Mouse (Mus musculus): ENCODE results near the gene 3830406C13Rik.

3830406C13Rik gene

DNA sequence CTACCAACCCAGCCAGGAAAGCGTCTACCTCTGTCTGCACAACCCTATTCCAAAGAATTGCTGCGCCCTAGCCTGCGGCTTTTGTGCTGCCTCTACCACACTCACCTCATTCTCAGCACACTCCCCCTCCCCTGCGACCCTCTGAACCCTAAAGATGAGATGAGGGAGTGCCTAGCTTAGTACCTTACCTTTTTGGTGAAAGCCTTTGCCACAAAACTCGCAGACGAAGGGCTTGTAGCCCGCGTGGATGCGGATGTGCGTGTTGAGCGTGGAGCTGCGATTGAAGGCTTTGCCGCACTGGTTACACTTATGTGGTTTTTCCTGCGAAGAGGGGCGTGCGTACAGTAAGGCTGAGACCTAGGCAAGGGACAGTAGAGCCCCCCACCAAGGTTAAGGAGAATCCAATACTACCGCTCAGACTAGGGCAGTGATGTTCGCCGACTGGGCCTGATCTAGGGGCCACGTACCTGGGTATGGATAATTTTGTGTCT lies 59.5 kb downstream of the 3830406C13Rik start:
- no peak for DNase-seq

DNA sequence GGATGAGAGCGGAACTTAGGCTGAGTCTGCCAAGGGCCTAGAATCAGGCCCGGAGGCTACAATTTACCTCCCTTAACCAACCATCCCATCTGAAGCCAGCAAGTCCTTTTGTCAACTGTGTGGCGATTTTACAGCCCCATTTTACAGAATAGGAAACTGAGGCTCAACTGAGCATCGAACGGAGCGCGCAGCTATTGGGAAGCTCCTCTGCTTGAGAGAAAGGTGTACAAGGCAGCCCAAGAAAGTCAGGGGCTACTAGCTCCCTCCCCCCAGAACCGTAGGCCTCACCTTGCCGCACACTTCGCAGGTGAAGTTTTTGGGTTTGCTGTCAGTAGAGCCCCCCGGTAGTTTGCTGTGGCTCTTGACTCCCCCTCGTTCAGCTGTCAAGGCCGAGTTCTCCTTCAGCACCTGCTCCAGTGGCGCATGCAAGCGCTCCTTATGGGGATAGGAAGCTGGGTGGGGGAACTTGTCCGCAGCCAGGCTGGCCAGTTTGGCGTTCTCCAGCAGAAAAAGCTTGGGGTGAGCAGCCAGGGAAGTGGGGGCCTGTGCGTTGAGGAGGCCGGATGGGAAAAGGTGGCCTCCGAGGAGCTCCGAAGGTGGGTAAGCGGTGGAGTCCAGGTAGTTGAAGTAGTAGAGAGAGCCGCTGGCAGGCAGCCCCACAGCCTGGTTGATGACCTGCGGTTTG lies 60.2 kb downstream of the 3830406C13Rik start:
- no peak for DNase-seq

DNA sequence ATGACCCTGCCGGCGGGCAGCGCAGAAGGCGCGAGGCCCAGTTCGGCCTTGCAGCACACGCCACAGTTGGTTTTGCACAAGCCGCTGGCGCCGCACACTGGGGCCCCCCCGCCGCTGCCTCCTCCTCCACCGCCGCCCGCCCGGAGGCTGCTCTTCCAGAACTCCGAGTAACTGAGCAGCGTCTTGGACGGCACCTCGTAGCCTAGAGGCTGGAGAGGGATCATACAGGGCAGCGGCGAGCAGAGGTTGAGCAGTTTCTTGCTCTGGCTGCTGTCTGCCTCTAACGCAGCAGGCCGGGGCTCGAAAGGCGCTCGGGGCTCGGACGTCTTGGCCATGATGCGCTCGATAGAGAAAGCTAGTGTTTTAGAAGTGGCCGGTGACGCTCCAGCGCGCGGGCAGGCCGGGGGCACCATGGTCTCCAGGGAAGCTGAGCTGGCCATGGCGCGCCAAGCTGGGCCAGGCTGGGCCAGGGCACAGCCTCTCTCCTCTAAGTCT lies 60.8 kb downstream of the 3830406C13Rik start:
- DNase-seq, result no peak

DNA sequence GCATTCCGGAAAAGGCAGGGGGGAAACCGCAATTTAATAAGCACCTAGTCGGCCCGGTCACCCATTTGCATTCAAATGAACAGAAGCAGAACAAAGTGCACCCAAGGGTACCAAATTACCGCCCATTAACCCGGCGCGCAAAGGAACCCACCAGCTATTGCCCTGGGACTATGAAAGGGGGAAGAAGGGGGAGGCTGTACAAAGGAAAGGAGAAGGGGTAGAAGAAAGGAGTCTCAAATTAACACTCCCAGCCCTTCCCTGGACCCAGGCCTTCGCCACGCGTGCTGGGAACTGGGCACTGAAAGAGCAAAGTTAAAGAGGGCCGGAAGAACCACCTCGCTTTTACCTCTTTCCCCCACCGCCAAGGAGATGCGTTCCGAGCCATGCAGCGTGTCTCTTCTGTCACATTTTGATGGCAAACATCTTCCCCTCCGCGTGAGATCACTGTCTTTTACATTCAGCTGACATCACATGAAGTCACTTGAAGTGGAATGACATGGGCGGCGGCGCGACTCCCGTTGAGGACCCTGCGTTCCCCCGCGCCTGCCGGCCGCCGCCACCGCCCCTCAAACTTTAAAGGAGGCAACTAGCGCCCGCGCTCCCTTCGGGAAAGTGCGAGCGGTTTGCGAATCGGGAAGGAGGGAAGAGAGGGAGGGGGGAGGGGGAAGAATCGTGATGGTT lies 61.4 kb downstream of the 3830406C13Rik start:
- no peak for DNase-seq

DNA sequence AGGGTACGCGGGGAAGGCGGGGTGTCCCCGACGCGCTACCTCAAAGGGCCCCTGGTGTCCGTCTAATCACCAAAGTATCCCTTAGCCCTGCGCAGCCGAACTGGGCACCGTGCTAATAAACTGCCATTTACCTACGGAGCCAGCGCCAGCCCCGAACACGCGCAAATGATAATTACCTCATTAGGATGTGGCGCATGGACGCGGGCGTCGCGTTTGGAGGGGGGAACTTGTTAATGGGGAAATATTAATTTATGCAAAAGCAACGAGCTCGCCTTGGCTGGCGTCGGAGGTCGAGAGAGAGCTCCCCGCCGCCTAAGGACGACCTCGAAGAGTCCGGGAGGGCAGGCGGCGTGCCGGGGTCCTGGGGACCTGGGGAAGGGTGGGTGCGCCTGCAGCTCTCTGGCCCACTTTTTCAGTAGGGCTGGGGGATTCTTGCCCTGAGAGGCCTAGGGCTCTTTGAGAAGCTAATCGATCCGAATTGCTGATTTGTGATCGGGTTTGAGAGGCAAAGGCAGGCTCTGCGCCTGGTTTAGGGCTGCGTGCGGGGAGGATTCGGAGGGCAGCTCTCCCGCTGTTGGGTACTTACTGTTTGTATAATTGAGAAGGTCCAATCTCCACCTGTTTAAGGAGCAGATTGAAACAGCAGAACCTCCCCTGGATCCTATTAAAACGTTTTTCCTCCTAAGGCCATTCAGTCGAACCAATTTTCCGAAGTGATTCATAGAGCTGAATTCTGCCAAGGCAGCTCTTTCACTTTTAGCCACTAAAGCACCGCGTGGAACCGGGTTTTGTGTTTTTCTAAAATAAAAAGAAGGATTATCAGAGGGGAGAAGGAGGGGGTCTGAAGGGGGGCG lies 62.3 kb downstream of the 3830406C13Rik start:
- DNase-seq, result no peak

DNA sequence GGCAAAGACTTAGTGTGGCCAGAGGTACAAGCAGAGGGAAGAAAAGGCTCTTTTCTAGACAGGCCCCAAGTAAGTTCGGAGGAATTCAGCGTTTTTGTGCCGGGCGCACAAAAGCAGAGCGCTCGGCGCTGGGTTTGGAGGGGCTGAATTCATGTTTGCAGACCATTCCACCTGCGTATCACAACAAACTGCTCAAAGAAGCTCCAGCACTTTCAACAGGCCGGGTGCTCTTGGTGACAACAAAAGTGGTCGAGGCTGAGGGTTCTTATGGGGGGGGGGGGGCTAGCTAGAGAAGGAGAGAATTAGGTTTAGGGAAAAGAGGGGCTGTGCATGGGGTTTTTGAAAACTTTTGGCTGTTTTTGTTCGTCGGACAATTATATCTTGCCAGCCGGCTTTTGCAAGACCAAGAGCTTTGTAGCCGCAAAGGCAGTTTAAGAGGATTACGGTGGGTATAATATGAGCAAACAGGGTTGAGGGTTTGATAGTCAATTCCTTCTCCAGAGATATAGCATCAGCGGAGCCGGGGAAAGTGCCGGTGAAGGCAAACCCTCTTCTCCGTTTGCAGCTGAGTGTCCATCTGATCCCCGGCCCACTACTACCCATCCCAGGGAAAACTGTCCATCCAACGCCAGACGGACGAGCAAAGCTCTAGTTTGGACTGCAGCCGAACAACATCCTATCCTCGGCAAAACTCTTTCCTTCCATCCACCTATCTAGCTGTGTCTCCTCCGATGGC lies 63.1 kb downstream of the 3830406C13Rik start:
- no peak for DNase-seq

DNA sequence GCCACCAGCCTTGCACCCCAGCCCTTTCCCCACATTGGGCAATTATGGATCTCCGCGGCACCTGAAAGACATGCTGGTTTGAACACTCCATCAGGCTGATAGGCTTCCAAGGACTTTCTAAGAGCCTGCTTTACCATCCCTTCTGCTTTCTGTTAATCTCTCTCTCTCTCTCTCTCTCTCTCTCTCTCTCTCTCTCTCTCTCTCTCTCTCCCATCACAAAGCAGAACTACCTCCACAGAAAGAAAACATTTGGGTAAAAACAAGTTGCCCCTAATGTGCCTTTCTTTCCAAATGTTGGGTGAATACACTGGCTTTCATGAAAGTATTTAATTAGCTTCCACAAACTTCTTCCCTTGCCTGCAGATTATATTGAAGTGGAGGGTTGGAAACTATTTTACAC lies 64.1 kb downstream of the 3830406C13Rik start, which contains the start of gene Fezf2:
Gene Fezf2, minus strand, starts transcription at position 101 of the 400 bp plus-strand sequence.
- no peak for DNase-seq

DNA sequence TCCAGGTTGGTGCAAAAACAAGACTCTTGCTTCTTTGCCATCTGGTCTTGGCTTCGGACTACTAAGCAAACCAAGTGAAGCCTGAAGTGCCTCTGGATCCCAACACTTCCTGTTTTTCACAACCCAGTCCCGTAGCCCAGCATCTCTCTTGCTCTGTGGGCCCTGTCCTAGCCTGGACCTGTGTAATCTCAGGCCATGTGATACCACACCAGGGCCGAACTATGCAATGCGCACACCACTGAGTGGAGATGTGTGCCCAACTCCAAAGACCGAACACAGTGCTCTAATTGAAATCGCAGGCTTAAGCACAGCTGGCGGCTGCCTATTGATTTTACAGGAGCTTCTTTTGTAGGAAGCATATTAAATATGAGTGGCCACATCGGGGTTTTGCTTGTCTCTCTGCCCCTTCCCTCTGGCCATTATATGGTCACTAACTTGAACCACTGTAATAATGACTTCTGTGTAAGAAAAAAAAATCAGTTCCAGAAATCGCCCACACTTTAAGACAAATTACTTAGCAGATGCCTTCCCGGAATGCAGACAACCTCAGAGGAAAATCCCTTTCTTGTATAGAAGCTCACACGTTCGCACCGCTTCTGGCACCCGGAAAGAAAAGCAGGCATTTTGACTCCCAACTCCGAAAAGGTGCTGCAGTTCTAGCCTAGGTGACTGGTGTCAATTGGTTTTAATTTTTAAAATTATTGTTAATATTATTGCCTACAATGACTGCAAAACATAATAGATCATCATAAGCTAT lies 65.5 kb downstream of the 3830406C13Rik start:
- DNase-seq, result no peak

DNA sequence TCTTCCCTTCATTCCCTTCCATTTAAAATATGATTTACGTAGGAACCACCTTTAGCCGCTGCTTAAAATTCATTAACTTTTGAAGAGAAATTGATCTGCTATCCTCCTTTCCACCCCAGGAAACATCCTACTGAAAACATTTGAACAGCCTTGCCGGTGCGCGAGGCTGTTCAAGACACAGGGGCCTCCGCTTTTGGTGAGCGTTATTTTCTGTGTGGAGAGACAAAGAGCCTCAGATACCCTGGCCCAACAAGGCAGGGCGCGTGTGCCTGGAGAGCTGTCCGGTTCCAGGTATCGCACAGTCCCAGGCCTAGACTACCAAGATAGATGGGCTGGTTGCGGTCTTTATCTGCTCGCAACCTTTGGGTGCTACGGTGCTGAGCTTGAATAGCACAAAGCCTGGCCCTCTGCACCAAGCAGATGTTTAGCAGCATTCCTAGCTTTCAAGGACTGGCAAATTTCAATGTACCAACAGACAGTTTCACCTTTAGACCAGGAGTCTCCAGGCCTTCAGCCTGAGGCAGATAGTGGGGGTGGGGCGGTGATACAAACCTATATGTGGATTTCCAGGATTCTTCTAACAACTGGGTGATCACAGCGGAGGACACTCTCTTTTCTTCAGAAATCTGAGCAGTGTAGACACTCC lies 66.4 kb downstream of the 3830406C13Rik start:
- no peak for DNase-seq
